Mouse (Mus musculus) olfactory bulb, adult 2 months (tissue): ENCODE measurements around the gene Yes1.

ENCODE experiments used
- CTCF ChIP-seq: fragments of 200-500 bp; IDR thresholded peaks from 2 replicates; pipeline ENCODE4 v1.5.1; 2012; ENCODE audit warnings: low read depth, mild to moderate bottlenecking, low read length, moderate library complexity; ENCODE audit not compliant: insufficient read depth
- POLR2A ChIP-seq: fragments of 200-500 bp; IDR thresholded peaks from 2 replicates; pipeline ENCODE4 v1.6.1; 2012; ENCODE audit warnings: mild to moderate bottlenecking, low read depth, low read length, moderate library complexity; ENCODE audit not compliant: insufficient read depth

DNA sequence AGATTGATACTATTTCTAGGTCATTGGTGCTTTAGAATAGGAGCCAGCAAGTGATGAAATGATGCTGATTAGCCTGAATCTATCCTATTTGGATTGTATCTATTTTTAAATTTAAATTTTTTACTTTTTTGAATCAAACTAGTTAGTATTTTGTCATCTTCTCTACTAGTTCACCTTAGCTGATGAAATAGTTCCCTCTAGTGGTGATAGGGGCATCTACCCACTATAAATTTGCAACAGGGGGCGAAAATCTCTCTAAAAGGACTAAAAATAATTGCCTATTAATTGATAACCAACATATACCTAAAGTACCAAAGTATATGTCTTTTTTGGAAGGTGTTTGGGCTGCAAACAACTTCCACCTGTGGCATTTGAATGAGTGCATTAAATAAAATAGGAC, 46.4 kb downstream of the Yes1 start:
- TF ChIP-seq POLR2A (no peak), CTCF (no peak)
